Mouse (Mus musculus) megakaryocyte-erythroid progenitor cell, adult 5-6 weeks (primary cell): ENCODE measurements around the gene E330014E10Rik. TPM values are rescaled to one million over a fixed set of nuclear protein-coding genes. Genes with fewer than 3 reads are reported as not detected.
"Not testable (repeated sequence)": the region's sequence is repeated elsewhere in the genome, so short reads cannot be mapped to it uniquely, and the experiment has no call there.

Experiments
- ATAC-seq: replicated peaks from 2 replicates; pipeline ENCODE4 v1.8.0; 2016; ENCODE audit warnings: mild to moderate bottlenecking, inconsistent platforms; ENCODE audit not compliant: severe bottlenecking, poor library complexity, low FRiP score, low TSS enrichment
- total RNA-seq, 2 experiments: library from RNA; stranded (forward) in 1 of 2; stranded (reverse) in 1 of 2; fragments of 200-1000, 215-1000 nt in 1 of 2; fragments of >200 nt in 1 of 2; fragmentation: Nextera tagmentation in 1 of 2; gene quantifications; 2 replicates each; pipeline ENCODE4 v1.2.3; 2014 to 2017

E330014E10Rik gene
- total RNA-seq (2014; fragmentation: Nextera tagmentation) (not detected in 2 replicates), total RNA-seq (2017) (not detected in 2 replicates)

DNA sequence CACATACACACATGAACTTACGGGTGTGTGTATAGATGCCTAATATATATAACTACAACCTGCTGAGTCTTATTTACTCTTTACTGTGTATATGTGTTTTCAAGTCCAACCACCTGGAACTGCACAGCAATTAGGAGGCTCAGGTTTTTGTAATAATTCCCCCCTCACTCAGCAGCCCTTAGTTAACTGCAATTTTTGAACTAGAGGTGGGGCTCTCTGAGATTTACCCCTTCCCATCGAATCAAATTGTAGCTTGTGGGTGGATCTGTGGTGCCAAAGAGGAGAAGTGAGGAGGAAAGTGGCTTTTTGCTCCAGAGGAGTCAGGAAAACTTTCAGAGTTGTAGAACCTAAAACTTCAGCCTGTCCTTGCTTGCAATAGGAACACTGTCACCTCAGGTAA is at the start of gene E330014E10Rik:
TSS of gene E330014E10Rik (plus strand) at position 301 of the 400 bp plus-strand sequence.
- not testable (repeated sequence) for ATAC-seq

DNA sequence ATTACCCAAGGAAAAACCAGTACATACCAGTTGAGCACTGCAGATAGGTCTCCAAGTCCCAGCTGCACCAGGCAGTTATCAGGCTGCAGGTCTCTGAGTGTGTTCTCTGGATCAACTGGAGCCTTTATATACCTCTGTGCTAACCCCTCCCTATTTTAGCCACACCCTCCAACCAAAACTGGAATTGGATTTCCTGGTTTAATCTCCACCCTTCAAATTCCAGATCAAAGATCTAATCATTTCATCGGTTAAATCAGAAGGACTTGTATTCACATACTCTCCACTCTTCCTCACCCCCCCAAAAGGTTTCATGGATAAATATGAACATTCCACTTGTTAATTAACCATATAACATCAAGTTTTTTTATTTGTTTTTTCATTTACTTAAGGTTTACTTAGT is 39.7 kb upstream of the E330014E10Rik start, which contains the start of gene Gm7978:
TSS of gene Gm7978 (minus strand) at position 101 of the 400 bp plus-strand sequence.
- not testable (repeated sequence) for ATAC-seq

DNA sequence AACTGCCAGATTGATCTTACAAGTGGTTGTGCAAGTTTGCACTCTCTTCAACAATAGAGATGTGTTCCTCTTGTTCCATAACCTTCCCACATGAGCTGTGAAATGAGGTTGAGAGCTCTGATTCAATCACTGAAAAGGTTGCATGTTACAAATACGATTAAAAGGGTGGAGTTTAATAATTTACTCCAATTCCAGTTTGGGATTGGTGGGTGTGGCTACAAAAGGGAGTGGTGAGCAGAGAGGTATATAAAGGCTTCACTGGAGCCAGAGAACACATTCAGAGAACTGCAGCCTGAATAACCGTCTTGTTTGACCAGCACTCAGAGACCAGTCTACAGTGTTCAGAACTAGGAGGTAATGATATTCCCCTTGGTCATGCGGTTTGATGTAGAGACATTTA is 34.1 kb upstream of the E330014E10Rik start, which contains the start of gene Gm7982:
TSS of gene Gm7982 (plus strand) at position 301 of the 400 bp plus-strand sequence.
- not testable (repeated sequence) for ATAC-seq

DNA sequence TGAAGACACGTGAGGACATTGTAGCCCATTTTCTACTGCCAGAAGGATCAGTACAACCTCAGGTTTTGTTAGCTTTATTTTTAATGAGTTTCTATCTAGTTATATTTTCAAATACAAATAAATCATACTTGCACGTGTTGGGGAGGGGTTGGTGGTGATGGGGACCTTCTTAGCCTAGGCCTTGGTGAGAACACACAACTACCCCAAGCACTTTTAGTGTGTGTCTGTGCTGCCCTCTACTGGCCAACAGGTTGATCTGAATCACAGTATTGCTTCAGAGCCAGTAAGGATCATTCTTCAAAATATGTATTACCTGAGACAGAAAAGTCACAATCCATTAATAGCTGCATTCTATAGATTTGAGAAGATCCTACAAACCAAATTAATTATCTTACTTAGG is 35.1 kb downstream of the E330014E10Rik start:
- ATAC-seq = not testable (repeated sequence)

DNA sequence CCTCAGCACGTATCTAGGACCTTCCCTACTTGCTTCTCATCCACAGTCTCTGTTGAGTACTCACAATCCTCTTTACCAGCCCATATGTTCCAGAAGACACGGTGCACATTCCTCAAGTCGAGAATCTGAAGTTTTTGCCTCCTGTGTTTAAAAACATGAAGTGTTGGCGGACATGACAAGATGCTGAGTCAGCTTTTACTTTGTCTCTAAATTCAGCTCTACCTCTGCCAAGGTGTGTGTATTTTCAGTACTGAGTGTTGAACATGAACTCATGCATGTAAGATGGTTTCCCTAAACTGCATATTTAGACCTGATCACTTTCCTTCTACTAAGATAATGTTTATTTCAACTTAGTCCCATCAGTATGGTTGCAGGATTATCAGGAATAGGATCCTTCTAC is 60.8 kb downstream of the E330014E10Rik start:
- ATAC-seq = no peak

DNA sequence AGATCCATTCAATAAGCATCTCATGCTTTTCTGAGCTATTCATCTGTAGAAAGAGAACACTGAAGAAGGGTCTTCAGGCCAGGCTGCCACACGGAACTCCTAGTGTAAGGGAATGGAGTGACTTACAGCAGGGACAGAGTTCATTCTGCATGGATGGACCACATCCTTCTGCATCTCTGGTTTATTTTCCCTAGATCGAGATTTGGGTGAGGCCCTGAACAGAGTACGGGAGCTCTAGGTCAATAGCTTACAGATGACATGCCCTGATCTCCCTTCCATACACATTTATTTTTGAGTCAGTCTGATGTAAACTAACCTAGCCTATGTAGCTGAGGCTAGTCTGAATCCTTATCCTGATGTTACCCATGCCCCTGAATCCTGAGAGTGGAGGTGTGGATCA is 78.2 kb downstream of the E330014E10Rik start:
- no peak for ATAC-seq

Other genes starting within 250 kb of the E330014E10Rik start
- gene Gm7971, start 181.1 kb upstream of the E330014E10Rik start, total RNA-seq (2014; fragmentation: Nextera tagmentation) = not detected in 2 replicates
- not detected in 2 replicates for gene Gm7971, start 181.1 kb upstream of the E330014E10Rik start, total RNA-seq (2017)
- not detected in 2 replicates for gene Gm7978, start 39.8 kb upstream of the E330014E10Rik start, total RNA-seq (2014; fragmentation: Nextera tagmentation)
- not detected in 2 replicates for gene Gm7978, start 39.8 kb upstream of the E330014E10Rik start, total RNA-seq (2017)
- not detected in 2 replicates for gene Gm7982, start 34.0 kb upstream of the E330014E10Rik start, total RNA-seq (2014; fragmentation: Nextera tagmentation)
- not detected in 2 replicates for gene Gm7982, start 34.0 kb upstream of the E330014E10Rik start, total RNA-seq (2017)
- not detected in 2 replicates for gene Cxcl13, start 181.0 kb downstream of the E330014E10Rik start, total RNA-seq (2014; fragmentation: Nextera tagmentation)
- gene Cxcl13, start 181.0 kb downstream of the E330014E10Rik start, total RNA-seq (2017) = not detected in 2 replicates